Mouse (Mus musculus) left cerebral cortex, adult 11 months (tissue): ENCODE data around the gene Dgat2.

Source experiments
- DNase-seq: peaks from one replicate; pipeline ENCODE4 v3.0.0; 2022; ENCODE audit warnings: low spot score

Dgat2 gene

DNA sequence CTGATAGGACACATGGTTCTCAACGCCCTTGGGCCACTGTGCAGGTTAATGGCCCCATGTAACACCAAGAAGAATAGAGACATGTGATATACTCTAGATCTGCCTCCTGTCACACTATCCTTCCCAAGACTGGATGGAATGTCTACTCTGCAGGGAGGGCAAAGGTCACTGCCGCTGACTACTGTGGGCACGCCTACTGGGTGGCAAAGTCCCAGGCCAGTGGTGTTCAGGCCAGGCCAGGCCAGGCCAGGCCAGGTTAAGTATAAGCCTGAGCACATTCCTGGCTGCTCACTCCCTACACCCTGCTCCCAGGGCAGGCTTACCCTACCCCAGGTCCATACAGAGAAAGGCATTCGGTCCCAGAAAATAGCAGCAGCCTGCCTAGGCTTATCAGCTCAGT, 21.0 kb downstream of the Dgat2 start:
- no peak for DNase-seq

DNA sequence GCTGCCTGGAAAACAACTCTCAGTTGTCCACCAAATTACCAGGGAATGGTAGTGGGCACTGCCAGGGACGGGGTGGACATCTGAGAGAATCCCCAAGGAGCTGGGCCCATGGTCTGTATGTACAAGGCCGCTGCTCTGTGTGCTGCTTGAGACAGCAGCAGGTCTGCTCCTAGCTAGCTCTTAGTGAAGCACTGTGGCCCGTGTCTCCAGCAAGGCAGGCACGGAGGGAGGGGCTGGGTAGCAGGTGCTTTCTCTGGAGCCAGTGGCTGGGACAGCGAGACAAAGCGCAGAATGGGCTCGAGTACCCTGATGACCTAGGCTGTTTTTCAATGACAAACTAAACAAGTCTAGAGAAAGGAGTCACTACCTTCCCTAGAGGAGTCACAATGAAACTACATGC, 21.5 kb downstream of the Dgat2 start:
- no peak for DNase-seq

DNA sequence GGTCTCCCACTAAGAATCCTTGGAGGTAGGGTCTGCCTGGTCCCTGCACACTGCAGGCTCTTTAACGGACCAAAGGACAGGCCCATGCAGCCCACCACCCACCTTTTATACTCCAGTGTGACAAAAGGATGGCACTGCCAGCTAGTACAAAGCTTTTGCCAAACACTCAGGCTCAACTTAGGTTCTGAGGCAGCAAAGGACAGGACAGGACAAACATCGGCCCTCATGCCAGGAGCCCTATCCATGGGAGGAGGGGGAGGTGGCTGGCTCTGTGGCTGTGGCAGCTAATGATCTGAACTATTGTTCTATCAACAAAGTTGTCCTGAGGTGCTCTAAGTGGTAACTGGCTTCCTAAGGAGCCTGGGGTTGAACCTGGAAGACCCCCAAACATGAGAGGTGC, 23.1 kb downstream of the Dgat2 start:
- no peak for DNase-seq

DNA sequence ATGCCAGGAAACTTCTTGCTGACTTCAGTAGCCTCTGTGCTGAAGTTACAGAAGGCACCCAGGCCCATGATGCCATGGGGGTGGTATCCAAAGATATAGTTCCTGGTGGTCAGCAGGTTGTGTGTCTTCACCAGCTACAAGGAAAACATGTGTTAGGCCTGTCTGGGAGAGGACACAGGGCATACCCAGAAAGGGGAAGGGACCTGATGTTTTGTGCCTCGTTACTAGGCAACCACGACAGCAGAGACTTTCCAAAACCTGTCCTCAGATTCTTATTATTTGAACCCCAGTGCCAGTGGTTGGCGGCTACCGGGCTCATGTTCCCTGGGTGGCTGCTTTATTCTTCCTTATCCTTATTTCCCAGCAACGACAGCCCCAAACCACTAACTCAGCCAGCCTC, 23.6 kb downstream of the Dgat2 start:
- DNase-seq, result no peak

DNA sequence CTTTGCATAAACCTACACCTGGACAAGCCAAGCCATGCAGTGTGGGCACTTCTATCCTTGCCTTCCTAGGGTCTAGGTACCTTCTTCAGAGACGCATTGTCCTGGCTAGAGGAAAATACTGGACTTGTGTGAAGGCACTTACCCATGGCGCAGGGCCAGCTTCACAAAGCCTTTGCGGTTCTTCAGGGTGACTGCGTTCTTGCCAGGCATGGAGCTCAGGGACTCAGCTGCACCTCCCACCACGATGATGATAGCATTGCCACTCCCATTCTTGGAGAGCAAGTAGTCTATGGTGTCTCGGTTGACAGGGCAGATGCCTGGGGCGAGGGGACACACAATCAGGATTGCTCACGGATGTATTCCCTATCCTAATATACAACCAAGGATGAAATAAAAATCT, 24.5 kb downstream of the Dgat2 start:
- no peak for DNase-seq

DNA sequence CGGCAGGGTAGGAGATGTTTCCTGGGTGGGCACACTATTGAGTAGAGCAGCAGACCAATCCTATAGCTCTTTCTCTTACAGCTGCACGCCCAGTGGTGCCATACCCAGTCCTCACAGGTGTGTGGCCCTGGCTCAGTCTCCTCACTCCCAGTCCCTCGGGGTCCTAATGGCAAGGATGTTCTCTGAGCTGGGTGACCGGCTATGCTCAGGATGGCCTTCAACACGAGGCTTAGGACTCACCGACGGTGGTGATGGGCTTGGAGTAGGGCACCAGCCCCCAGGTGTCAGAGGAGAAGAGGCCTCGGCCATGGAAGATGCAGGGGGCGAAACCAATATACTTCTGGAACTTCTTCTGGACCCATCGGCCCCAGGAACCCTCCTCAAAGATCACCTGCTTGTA, 25.8 kb downstream of the Dgat2 start:
- no peak for DNase-seq

DNA sequence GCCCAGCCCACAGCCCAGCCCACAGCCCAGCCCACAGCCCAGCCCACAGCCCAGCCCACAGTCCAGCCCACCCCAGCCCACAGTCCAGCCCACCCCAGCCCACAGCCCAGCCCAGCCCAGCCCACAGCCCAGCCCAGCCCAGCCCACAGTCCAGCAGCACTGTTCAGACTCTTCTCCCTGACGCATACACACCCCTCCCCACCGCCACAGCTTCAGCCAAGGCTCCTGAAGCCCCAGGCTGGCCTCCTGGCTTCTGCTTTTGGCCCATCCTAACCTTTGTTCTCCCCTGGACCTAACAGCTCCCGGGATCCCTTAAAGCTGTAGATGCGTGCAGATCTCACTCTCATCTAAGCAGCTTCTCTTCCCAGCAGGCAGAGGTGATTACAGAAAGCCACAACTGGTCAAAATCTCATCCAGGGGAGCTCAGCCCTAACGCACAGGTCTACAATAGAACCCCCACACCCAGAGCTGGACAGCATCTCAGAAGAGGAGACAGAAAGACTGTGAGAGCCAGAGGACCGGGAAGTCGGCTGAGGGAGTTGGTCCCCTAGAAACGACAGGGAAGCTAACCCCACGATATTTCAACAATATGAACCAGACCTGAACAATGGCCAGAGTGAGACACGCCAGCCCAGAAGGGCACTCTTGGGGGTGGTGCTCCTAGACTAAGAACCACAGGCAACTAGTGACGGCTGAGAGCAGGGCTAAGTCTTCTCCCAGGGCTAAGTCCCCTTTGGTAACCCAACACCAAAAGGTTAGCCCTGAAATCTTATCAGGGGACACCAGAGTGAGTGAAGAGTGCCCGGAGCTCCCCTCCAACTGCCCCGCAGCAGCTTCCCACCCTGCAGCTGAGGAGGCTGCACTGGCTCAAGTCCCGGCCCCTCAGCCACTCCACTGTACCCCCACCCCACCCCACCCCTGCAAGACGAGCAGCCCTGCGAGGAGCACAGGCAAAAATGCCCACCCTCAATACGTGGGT, 26.9 kb downstream of the Dgat2 start:
- no peak for DNase-seq

DNA sequence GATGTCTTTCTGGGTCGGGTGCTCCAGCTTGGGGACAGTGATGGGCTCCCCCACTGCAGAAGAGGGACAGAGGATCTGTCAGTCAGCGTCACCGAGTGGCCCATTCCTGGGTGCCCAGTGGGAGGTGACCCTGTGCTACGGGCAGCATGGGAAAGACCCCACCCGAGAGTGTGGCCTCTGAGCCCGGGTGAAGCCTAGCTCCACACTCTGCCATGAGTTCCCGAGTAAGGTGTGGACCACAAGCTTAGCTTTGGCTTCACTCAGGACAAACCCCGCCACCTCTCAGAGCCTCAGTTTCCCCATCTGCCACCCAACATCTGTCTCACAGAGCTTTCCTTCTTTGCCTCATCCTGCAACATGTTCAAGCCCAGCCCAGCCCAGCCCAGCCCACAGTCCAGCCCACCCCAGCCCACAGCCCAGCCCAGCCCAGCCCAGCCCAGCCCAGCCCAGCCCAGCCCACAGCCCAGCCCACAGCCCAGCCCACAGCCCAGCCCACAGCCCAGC, 27.8 kb downstream of the Dgat2 start:
- DNase-seq, result no peak

DNA sequence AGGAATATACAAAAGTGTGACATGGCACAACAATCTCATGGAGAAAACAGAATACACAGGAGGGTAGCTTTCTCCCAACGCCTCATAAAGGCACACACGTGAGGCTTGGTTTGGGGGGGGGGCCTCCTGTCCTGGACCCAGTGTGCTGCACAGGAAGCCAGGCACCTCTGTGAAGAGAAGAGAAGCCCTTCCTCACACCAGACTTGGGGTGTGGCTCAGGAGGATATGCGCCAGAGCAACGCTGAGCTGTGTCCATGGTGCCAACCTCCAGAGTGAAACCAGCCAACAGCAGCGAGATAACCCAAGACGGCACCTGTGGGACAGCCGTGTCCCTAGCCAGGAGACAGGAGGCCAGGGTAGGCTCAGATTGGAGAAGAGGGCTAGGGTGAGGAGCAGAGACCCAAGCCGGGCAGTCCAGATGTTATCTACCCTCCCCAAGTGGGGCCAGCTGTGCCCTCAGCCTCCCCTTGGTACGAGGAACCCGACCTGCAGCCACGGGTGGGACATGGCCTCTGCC, 28.8 kb downstream of the Dgat2 start:
- DNase-seq, result no peak

DNA sequence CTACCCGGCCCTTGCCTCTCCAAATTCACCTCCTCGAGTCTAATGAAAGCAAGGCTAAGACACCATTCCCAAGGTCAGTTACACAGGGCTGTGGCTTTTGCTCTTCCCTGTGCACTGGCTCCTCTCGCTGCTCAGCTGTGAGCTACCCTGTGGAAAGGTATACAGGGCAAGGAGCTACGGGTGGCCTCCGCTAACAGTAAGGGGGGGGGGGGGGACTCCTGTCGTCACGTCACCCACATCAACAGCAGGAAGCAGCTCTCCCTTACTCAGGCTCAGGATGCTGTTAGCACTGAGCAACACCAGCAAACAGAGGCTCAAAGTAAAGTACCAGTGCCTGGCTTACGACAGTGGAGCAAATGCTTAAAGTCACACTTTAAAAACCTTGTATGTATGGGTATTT, 29.8 kb downstream of the Dgat2 start:
- no peak for DNase-seq

DNA sequence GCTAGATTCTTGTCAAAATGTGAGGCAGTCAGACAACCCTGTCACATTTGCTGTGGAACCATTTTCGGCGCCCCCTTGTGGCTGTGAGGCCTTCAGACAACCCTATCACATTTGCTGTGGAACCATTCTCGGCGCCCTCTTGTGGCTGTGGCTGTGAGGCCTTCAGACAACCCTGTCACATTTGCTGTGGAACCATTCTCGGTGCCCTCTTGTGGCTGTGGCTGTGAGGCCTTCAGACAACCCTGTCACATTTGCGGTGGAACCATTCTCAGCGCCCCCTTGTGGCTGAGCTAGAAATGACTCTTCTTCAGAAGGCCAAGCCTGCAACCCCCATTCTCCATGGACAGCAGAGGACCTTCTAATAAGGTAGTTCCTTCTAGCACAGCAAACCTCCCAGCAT, 31.2 kb downstream of the Dgat2 start:
- DNase-seq, result peak; percentile 93

DNA sequence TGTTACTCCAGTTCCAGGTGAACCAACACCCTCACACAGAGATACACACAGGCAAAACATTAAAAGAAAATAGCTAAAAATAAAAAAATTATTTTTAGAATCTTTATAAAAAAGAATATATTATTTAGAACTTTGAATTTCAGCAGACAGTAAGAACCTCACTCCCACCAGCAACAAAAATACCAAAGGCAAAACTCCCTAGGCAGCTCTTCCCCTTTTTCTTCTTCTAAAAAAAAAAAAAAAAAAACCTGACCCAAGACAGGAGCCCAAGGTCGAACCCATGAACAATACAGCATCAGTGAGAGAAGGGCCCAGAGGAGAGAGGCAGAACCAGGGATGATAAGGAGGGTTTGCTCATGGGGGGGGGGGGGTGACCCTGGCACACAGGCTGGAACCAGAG, 33.5 kb downstream of the Dgat2 start:
- no peak for DNase-seq

DNA sequence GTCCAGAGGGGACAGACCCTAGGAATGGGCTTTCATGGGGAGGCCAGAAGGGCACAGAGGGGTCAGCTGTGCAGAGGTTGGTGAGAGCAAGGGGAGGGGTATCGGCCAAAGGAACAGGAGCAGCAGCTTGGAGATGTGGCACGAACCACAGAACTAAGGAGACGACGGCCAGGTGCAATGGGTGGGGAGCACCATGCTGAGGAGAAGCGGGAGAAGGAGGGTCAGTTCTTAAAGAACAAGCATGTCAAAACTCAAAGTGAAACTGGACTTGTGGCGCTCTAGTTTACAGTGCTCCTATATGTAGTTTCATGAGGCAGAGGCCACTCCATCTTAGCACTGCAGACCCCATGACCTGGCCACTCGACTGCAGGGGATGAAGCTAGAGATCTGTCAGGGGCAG, 35.0 kb downstream of the Dgat2 start:
- no peak for DNase-seq

DNA sequence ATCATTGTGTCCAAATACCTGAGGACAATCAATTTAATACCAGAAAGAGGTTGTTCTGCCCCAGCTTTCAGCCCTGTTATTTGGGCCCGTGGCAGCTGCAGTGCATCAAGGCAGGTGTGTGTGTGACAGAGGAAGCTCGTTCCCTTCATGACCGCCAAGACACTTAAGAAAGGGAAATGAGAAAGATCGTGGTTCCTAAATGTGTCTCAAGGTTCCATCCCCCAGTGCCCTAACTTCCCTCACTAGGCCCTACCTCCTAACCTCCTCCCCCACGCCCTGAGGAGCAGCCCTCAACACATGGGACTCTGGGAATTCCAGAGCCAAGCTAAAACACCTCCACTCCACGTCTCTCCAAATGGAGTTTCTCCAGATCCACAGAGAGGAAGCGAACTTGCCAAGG, 35.6 kb downstream of the Dgat2 start:
- no peak for DNase-seq

DNA sequence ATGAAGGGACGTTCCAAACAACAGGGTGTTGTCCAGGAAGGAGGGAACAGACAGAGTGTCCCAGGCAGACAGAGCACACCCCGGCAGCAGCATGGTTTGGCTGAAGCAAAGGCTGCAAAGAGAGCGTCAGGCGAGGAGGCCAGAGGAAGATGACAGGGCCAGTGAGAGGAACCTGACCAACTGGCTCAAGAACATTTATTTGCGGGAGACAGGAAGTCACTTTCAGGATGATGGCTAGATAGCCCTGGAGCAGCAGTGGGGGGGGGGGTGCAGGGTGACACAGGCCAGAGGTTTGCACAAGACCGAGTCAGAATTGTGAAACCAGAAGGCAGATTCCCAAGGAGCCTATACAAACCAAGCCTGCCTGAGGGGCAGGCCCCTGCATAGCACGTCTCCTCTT, 36.5 kb downstream of the Dgat2 start:
- no peak for DNase-seq

DNA sequence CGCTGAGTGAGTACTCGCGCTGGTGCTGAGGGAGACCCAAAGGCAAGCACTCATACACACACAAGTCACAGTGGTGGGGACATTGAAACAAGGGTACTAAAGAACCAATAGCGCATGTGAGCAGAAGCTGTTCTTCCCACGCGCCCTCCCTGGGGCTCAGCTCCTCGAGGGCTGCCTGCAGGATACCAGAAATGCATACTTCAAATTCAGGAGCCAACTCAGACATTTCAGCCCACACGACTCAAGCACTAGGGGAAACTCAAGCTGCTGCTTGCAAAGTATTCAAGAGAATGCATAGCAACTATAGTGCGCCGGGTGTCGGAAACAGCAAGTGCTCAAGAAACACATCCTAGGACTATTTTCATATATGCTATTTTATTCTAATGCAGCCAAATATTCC, 37.9 kb downstream of the Dgat2 start:
- DNase-seq, result peak; percentile 66

DNA sequence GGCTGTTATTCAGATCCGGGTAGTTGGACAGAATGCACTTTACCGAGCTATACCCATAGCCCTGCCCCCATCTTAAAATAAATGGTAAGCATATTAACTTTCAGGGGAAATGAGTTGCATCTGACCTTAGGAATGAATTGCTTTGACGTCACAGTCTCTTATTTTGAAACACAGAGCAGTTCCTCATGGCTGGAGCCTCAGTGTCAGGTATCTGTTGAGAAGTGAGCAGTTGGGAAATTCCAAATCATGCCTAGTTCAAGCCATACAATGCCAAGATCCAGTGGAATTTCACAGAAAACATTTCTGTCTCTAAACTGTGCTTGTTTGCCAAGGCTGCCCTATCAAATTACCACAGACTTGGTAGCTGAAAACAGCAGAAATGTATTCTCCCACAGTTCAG, 39.3 kb downstream of the Dgat2 start:
- no peak for DNase-seq

DNA sequence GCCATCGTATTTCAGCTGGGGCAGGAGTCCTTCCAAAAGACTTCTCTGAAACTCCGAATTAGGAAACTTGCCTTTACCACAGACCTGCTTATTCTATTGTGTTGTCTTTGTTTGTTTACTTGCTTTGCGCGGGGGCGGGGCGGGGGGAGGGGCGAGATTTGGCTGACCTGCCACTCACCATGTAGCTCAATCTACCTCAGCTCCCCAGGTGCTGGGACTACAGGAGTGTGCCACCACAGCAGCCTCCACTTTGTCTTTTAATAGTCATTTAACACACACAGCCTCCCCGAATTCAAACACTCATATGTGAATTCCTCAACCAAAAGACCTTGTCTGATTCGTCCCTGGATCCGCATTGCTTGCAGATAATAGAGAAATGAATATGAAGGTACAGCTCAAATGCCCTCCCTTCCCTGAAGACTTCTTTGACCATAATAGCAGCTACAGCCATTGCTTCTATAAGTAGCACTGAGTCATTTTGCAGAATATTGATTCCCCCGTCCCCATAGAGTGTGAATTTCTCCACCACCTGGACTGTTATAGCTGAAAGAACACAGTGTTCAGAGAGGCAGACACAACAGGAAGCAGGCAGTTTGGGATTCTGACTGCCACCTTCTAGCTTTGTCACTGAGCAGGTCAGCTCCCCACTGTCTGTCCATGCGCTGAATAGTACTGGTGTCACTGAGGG, 40.5 kb downstream of the Dgat2 start:
- DNase-seq, result no peak

DNA sequence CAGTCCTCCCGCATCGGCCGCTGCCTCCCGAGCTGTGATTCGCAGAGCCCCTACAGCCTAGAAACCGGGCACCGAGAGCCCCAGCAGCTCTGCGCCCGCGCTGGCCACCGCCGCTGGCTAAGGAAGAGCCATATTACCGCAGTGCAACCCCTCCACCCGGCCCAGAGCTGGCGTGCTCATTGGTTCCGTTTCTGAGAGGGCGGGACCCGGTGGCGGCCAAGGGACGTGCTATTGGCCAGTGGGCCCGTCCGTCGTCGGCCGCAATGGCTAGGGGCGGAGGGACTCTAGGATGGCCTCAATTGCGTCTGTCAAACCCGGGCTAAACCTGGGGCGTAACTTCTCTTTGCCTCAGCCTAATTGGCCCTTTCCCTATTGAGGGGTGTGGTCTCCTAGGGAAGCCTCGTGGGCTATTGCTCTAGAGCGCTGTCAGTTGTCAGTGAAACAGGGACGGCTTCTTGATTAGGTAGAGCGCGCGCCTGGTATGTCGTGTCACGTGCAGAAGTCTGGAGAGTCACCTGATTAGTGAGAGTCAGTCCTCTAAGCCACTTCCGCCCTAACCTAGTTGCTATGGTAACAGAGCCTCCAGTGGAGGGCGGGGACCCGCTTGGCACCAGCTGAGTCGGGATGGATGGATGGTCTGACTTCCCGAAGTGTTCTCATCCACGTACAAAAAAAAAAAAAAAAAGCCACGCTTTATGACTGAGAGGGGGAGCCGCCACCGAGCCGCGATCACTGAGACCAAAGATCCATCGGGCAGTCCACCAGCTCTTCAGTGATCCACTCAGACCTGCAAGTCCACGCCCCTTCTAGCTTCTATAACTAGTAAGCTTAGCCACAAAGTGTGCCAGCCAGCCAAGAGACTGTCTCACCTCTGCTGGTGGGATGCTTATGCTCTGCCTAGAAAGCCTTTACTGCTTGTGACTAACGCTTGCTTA, 41.3 kb downstream of the Dgat2 start, which contains the start of gene Uvrag:
TSS of gene Uvrag (minus strand) at position 158 of the 935 bp plus-strand sequence.
- peak; percentile 100 for DNase-seq

DNA sequence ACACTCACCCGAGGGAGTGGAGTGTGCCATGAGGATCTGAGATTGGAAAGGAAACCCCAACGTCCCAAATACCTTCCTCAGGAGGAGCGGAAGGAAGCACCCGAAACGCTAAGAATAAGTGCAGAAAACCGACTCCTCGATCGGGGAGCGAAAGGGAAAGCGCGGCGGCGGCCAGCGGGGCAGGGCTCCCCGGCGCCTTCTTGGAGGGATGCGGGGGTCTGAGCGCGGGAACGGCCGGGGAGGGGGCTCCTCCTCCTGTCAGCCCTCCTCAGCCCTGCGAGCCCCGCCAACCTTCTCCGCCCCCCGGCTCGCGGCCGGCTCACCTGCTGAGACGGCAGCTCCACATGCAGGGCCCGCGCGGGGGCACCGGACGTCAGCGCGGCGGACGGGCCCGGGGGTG, 42.0 kb downstream of the Dgat2 start:
- DNase-seq, result peak; percentile 48

DNA sequence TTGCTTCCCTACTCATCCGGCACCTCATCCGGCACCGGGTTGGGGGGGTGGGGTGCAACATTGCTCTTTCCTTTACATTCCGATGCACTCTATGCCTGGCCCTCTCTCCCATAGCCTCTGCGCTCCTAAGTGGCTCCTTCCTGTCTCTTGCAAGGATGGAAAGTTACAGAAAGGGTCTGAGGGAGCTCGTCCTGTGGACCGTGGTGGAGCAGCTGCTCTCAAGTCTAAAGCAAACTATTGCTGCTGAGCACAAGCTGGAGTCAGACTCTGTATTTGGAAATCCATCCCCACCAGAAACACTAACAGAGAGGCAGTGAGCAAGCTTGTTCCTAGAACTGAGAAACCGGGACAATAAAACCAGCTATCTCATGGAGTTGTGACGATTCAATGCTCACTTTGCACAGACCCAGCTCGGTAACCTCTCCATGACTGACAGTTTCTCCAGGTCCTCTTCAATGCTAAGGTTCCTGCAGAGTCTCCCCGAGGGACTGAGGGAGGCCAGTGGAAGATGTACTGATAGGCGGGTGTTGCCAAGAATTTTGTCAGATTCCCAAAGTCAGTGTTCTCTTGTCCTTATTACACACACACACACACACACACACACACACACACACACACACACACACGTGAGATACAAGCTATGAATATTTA, 42.6 kb downstream of the Dgat2 start:
- no peak for DNase-seq
